Mouse (Mus musculus) embryonic facial prominence, embryonic 14.5 days (tissue): Measurements from ENCODE around the gene Lrrc4c. TPM values are rescaled to one million over a fixed set of nuclear protein-coding genes. Genes with fewer than 3 reads are reported as not detected.

Experiments used
- ATAC-seq: fragments of 200-750 bp; cut with Nextera tagmentation; 2 replicates; pipeline ENCODE4 v1.8.0; 2017; ENCODE audit warnings: low read depth, moderate number of reproducible peaks, moderate TSS enrichment
- DNase-seq: peaks from one replicate; pipeline ENCODE4 v3.0.0-alpha.2; 2015; ENCODE audit warnings: low spot score
- H3K27ac ChIP-seq: fragments of 300-500 bp; sonication (generic); replicated peaks from 2 replicates; pipeline ENCODE4 v1.5.1; 2014; ENCODE audit warnings: low read depth, mild to moderate bottlenecking, low read length, moderate library complexity
- H3K27me3 ChIP-seq: fragments of 300-500 bp; sonication (generic); replicated peaks from 2 replicates; pipeline ENCODE4 v1.6.1; 2014; ENCODE audit warnings: low read length; ENCODE audit not compliant: control insufficient read depth, insufficient read depth
- H3K36me3 ChIP-seq: fragments of 300-500 bp; sonication (generic); 2 replicates; pipeline ENCODE4 v1.6.1; 2014; ENCODE audit warnings: low read length, mixed read lengths; ENCODE audit not compliant: control insufficient read depth, insufficient read depth
- H3K4me1 ChIP-seq: fragments of 300-500 bp; sonication (generic); 2 replicates; pipeline ENCODE4 v1.6.1; 2014; ENCODE audit warnings: antibody characterized with exemption, low read length; ENCODE audit not compliant: control insufficient read depth, insufficient read depth
- H3K4me2 ChIP-seq: fragments of 300-500 bp; sonication (generic); 2 replicates; pipeline ENCODE4 v1.6.1; 2014; ENCODE audit warnings: low read depth, mild to moderate bottlenecking, low read length, moderate library complexity, mixed read lengths
- H3K4me3 ChIP-seq: fragments of 300-500 bp; sonication (generic); 2 replicates; pipeline ENCODE4 v1.5.1; 2014; ENCODE audit warnings: low read depth, mild to moderate bottlenecking, low read length
- H3K9ac ChIP-seq: fragments of 300-500 bp; sonication (generic); 2 replicates; pipeline ENCODE4 v1.6.1; 2014; ENCODE audit warnings: low read depth, mild to moderate bottlenecking, low read length, moderate library complexity, mixed read lengths
- H3K9me3 ChIP-seq: fragments of 300-500 bp; sonication (generic); 2 replicates; pipeline ENCODE4 v1.6.1; 2016; ENCODE audit warnings: low read length; ENCODE audit not compliant: control insufficient read depth
- WGBS: fragments of 180-500 bp; shearing (Covaris S2); extraction: QIAGEN DNeasy Blood & Tissue Kit; methylation state at CpG from one replicate; pipeline ENCODE4 v1.1.7; 2014; 5-methylcytosine and 5-hydroxymethylcytosine counted together
- polyA plus RNA-seq: library from polyadenylated mRNA; unstranded; fragments of >200 nt; fragmentation: Nextera tagmentation; extraction: Ambion mirVana; gene quantifications from 2 replicates; pipeline ENCODE4 v1.2.1, GENCODE M21; 2014

Lrrc4c gene
- polyA plus RNA-seq, 1 experiment from 2014 or later: 1.9 TPM

GRCm38 (mm10) chr2:97294216-97294615 is 976.2 kb downstream of the Lrrc4c start:
- 75% methylated on average over 3 of the region's 3 CpGs for WGBS
- ATAC-seq: no peak

GRCm38 (mm10) chr2:97299704-97300103 is 981.7 kb downstream of the Lrrc4c start:
- DNase-seq (peak; percentile 17), ATAC-seq (no peak)
- Histone ChIP-seq H3K9me3 (no peaks in the 10 kb centered on the region), H3K4me1 (no peaks in the 10 kb centered on the region), H3K4me2 (no peak overlapping the region), H3K27me3 (no peaks in the 10 kb centered on the region), H3K27ac (no peak overlapping the region), H3K9ac (no peak overlapping the region), H3K36me3 (no peaks in the 10 kb centered on the region), H3K4me3 (no peak overlapping the region)
- 77% methylated on average over 2 of the region's 2 CpGs for WGBS

More at GRCm38 (mm10) chr2:97294216-97294615, 976.2 kb downstream of the Lrrc4c start:
- Histone ChIP-seq H3K9me3 (no peaks in the 10 kb centered on the region), H3K4me1 (no peaks in the 10 kb centered on the region), H3K4me3 (no peak overlapping the region), H3K27me3 (no peaks in the 10 kb centered on the region), H3K4me2 (no peak overlapping the region), H3K27ac (no peak overlapping the region), H3K36me3 (no peaks in the 10 kb centered on the region), H3K9ac (no peak overlapping the region)
- DNase-seq: no peak

- no peak overlapping the region for H3K4me2 ChIP-seq
- no peak for DNase-seq
- no peak for ATAC-seq
- H3K27ac ChIP-seq: no peak overlapping the region
- 61% methylated on average over 1 of the region's 1 CpGs for WGBS
- H3K9ac ChIP-seq: no peak overlapping the region
- no peaks in the 10 kb centered on the region for H3K36me3 ChIP-seq
- no peaks in the 10 kb centered on the region for H3K9me3 ChIP-seq
- H3K4me3 ChIP-seq: no peak overlapping the region
- H3K27me3 ChIP-seq: no peaks in the 10 kb centered on the region
- H3K4me1 ChIP-seq: no peaks in the 10 kb centered on the region
Observed at GRCm38 (mm10) chr2:97318008-97318407, 1000.0 kb downstream of the Lrrc4c start.

GRCm38 (mm10) chr2:97318536-97318935 is 1000.6 kb downstream of the Lrrc4c start:
- Histone ChIP-seq H3K9ac (no peak overlapping the region), H3K27me3 (no peaks in the 10 kb centered on the region), H3K4me1 (no peaks in the 10 kb centered on the region), H3K4me3 (no peak overlapping the region), H3K4me2 (no peak overlapping the region), H3K27ac (no peak overlapping the region), H3K9me3 (no peaks in the 10 kb centered on the region), H3K36me3 (no peaks in the 10 kb centered on the region)
- 89% methylated on average over 1 of the region's 1 CpGs for WGBS
- no peak for ATAC-seq
- no peak for DNase-seq

- Histone ChIP-seq H3K27ac (no peak overlapping the region), H3K27me3 (no peaks in the 10 kb centered on the region), H3K4me2 (no peak overlapping the region), H3K9ac (no peak overlapping the region), H3K4me1 (no peaks in the 10 kb centered on the region), H3K36me3 (no peaks in the 10 kb centered on the region), H3K4me3 (no peak overlapping the region), H3K9me3 (no peaks in the 10 kb centered on the region)
- WGBS: 35% methylated on average over 1 of the region's 1 CpGs
- DNase-seq (peak; percentile 8), ATAC-seq (peak; percentile 95)
Observed at GRCm38 (mm10) chr2:97332084-97332682, 1014.2 kb downstream of the Lrrc4c start.

GRCm38 (mm10) chr2:97339627-97340026 is 1021.7 kb downstream of the Lrrc4c start:
- Histone ChIP-seq H3K36me3 (no peaks in the 10 kb centered on the region), H3K9ac (no peak overlapping the region), H3K27ac (no peak overlapping the region), H3K27me3 (no peaks in the 10 kb centered on the region), H3K9me3 (no peaks in the 10 kb centered on the region), H3K4me3 (no peak overlapping the region), H3K4me2 (no peak overlapping the region), H3K4me1 (no peaks in the 10 kb centered on the region)
- ATAC-seq: no peak
- WGBS: 76% methylated on average over 4 of the region's 4 CpGs
- DNase-seq: no peak

- Histone ChIP-seq H3K9ac (no peak overlapping the region), H3K27me3 (no peaks in the 10 kb centered on the region), H3K9me3 (no peaks in the 10 kb centered on the region), H3K4me1 (no peaks in the 10 kb centered on the region), H3K36me3 (no peaks in the 10 kb centered on the region), H3K27ac (no peak overlapping the region), H3K4me2 (no peak overlapping the region), H3K4me3 (no peak overlapping the region)
- DNase-seq (no peak), ATAC-seq (no peak)
- 88% methylated on average over 2 of the region's 2 CpGs for WGBS
Observed at GRCm38 (mm10) chr2:97361235-97361634, 1043.3 kb downstream of the Lrrc4c start.

GRCm38 (mm10) chr2:97369978-97370377 is 1052.0 kb downstream of the Lrrc4c start:
- no peaks in the 10 kb centered on the region for H3K4me1 ChIP-seq
- no peak overlapping the region for H3K9ac ChIP-seq
- no peak overlapping the region for H3K4me3 ChIP-seq
- ATAC-seq (no peak), DNase-seq (peak; percentile 66)
- H3K36me3 ChIP-seq: no peaks in the 10 kb centered on the region
- H3K9me3 ChIP-seq: no peaks in the 10 kb centered on the region
- no peak overlapping the region for H3K27ac ChIP-seq
- H3K27me3 ChIP-seq: no peaks in the 10 kb centered on the region
- WGBS: 37% methylated on average over 3 of the region's 3 CpGs
- no peak overlapping the region for H3K4me2 ChIP-seq

- H3K4me2 ChIP-seq: no peak overlapping the region
- DNase-seq (peak; percentile 4), ATAC-seq (no peak)
- H3K4me1 ChIP-seq: no peaks in the 10 kb centered on the region
- H3K9me3 ChIP-seq: no peaks in the 10 kb centered on the region
- no peak overlapping the region for H3K9ac ChIP-seq
- no peak overlapping the region for H3K4me3 ChIP-seq
- 81% methylated on average over 3 of the region's 3 CpGs for WGBS
- no peak overlapping the region for H3K27ac ChIP-seq
- no peaks in the 10 kb centered on the region for H3K27me3 ChIP-seq
- no peaks in the 10 kb centered on the region for H3K36me3 ChIP-seq
Observed at GRCm38 (mm10) chr2:97391437-97391836, 1073.5 kb downstream of the Lrrc4c start.
